Mouse (Mus musculus): Measurements from ENCODE around the gene Nav1. TPM values are rescaled to one million over a fixed set of nuclear protein-coding genes. Genes with fewer than 3 reads are reported as not detected.
A peak's percentile ranks its signal among the peaks of the same experiment; 100 is the strongest.

Gene Nav1
- total RNA-seq, 2 experiments from 2014 or later, result 55.4 to 68.4 TPM

- no peak for TF ChIP-seq CTCF (IDR thresholded peaks at IDR 0.05)
- intact Hi-C loops (cut with DNase I), result no loop called here
- no peak for DNase-seq (ENCODE audit: extremely low spot score in 1 of 2, low spot score in 2 of 2)
- Histone ChIP-seq H3K27ac (no peak overlapping the region), H3K4me3 (no peak overlapping the region)
These were observed 13.4 kb downstream of the Nav1 start for GRCm38 (mm10) chr1:135593560-135594278.

GRCm38 (mm10) chr1:135590776-135591175 is 16.3 kb downstream of the Nav1 start:
- no peak overlapping the region for H3K4me3 ChIP-seq
- no peak for DNase-seq (ENCODE audit: extremely low spot score in 1 of 2, low spot score in 2 of 2)
- TF ChIP-seq CTCF (IDR thresholded peaks at IDR 0.05), result no peak
- intact Hi-C loops (cut with DNase I), result no loop called here
- no peak overlapping the region for H3K27ac ChIP-seq

- no peak overlapping the region for H3K4me3 ChIP-seq
- intact Hi-C loops (cut with DNase I), result no loop called here
- no peak for TF ChIP-seq CTCF (IDR thresholded peaks at IDR 0.05)
- no peak overlapping the region for H3K27ac ChIP-seq
- DNase-seq (ENCODE audit: extremely low spot score in 1 of 2, low spot score in 2 of 2), result no peak
These were observed 18.1 kb downstream of the Nav1 start for GRCm38 (mm10) chr1:135588973-135589372.

DNA sequence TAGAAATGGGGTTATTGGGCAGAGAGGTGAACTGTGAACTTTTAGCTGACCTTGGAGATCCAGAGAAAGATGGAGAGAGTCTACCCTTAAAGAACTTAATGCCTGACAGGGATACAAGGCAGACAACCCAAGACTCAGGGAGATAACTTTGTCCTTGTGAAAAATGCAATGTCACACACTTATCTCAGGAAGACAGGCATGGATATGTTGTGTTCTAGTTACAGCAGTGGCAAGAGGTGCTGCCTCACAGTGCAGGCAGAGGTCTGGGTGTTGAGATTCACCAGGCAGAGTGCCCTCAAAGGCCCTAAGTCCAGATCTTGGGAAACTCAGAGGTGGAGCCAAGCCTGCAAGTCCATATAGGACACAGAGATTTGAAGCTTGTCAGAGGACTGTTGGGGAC is 20.2 kb downstream of the Nav1 start:
- intact Hi-C loops (cut with DNase I), result no loop called here
- no peak for TF ChIP-seq CTCF (IDR thresholded peaks at IDR 0.05)

GRCm38 (mm10) chr1:135585573-135585972 is 21.5 kb downstream of the Nav1 start:
- no peak; the same call in none of the 2 replicates for TF ChIP-seq CTCF (IDR thresholded peaks at IDR 0.05)
- Histone ChIP-seq H3K4me3 (peak overlapping the region; percentile 79), H3K27ac (peak overlapping the region; percentile 91)
- DNase-seq (ENCODE audit: extremely low spot score in 1 of 2, low spot score in 2 of 2), result peak; percentile 62 to 70
- intact Hi-C loops (cut with DNase I), result loop anchor here (1.0 kb wide), 2 partner anchors 41 to 85 kb away; no protein-coding TSS in a partner anchor

More for the DNA sequence above, 20.2 kb downstream of the Nav1 start:
- no peak for DNase-seq (ENCODE audit: extremely low spot score in 1 of 2, low spot score in 2 of 2)
- H3K27ac ChIP-seq, result no peak overlapping the region
- H3K4me3 ChIP-seq, result no peak overlapping the region

DNA sequence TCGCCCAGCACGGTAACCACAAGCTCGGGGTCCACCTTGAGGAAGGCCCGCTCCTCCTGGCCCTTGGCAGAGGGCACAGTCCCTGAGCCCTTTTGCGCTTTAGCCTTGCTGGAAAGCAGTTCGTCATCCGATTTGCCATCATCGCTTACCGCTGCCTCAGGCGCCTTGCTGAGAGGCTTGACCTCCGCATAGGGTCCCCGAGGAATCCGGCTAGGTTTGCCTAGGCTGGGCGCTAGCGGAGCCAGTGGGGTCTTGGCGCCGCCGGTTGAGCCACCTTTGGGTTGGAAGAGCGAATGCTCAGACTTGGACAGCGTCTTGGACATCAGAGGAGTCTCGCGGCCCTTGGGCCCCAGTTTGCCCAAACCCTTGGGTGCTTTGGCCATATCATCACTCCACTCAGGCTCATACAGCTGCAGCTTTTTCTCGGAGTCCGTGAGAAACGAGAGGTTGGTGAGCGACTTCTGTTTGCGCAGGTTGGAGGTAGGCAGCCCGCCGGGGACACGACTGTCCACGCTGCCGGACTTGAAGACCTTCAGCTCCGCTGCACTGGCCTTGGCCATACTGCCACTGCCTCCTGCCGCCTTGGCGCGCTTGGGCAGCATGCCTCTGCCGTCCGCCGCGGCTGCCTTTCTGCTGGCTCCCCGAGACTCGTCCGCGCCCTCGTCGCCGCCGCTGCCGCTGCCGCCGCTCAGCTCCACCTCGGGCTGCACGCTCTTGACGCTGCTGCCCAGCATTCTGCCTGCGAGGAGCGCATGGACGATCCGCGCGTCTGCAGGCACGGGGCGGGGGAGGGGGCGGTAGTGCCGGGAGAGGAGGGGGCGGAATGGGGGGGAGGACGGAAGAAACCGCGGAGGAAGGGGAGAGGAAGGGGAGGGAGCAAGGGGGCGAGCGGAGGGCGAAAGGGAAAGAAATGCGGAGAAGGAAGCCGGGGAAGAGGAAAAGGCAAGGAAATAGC is 22.2 kb downstream of the Nav1 start:
- no peak for TF ChIP-seq CTCF (IDR thresholded peaks at IDR 0.05)
- H3K4me3 ChIP-seq, result peak overlapping the region; percentile 79
- peak overlapping the region; percentile 91 for H3K27ac ChIP-seq
- DNase-seq (ENCODE audit: extremely low spot score in 1 of 2, low spot score in 2 of 2), result peak; percentile 63 to 73
- intact Hi-C loops (cut with DNase I), result loop anchor here (1.0 kb wide), 2 partner anchors 41 to 85 kb away; no protein-coding TSS in a partner anchor

DNA sequence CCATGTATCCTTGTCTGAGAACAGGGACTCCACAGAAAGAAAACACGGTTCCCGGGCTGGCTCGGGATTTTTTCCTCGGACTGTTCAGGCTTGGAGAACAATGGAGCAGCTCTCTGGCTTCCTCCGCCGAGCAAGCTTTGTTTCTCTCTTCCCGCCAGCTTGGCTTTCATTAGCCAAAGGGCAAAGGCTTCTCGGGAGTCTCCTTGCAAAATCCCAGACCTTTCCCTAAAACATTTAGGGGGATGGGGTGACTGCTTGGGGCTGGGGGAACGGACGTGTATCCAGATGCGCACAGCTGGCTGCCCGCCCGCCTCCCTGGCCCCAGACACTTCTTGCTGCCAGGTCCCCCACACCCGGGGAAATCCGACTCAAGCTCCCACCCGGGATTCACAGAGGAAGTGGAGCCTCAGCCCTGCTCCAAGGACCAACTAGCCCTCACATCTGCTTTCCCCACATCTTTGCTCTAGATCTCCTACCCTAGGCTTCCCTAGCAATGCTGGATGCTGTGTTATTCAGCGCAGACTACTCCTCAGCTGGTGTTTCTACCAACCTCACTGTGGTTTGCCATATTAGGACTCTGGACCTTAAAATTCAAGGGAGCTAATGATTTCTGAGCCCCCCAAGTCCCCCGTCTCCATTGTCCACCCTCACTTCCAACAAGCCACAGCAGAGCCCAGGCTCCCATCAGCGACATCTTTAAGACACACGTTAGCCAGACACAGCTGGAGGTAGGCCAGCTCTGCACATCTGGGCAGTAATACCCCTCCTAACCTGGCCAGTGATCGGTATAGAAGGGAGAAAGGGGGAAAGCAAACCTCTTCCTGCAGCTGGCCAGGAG is 23.2 kb downstream of the Nav1 start:
- peak overlapping the region; percentile 79 for H3K4me3 ChIP-seq
- no peak for TF ChIP-seq CTCF (IDR thresholded peaks at IDR 0.05)
- peak overlapping the region; percentile 91 for H3K27ac ChIP-seq
- intact Hi-C loops (cut with DNase I), result loop anchor here (2.0 kb wide), 1 partner anchor 19 kb away; no protein-coding TSS in a partner anchor
- DNase-seq (ENCODE audit: extremely low spot score in 1 of 2, low spot score in 2 of 2), result no peak

- Histone ChIP-seq H3K4me3 (peak overlapping the region; percentile 79), H3K27ac (peak overlapping the region; percentile 91)
- TF ChIP-seq CTCF (IDR thresholded peaks at IDR 0.05), result no peak
- intact Hi-C loops (cut with DNase I), result loop anchor here (2.0 kb wide), 1 partner anchor 18 kb away; no protein-coding TSS in a partner anchor
- DNase-seq (ENCODE audit: extremely low spot score in 1 of 2, low spot score in 2 of 2), result peak; percentile 66 to 72
These were observed 23.9 kb downstream of the Nav1 start for GRCm38 (mm10) chr1:135583081-135583677.

DNA sequence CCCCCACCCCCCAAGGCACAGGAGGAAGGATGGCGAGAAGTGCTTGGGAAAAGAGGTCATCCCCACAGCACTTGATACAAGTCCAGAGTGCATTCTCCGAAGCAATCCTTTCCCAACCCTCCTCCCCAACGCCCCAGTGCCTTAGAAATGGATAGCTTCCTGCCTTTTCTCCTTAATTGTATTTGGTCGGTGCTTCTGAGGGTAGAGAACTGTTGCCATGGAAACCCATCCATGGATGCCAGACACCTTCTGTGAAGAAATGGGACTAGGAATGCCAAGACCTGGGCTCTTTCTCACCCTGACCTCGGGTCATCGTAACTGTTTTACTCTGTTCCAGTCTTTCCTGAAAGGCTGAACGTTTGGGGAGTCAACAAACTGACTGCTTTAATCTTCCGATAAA is 26.1 kb downstream of the Nav1 start:
- DNase-seq (ENCODE audit: extremely low spot score in 1 of 2, low spot score in 2 of 2), result no peak
- peak overlapping the region; percentile 14; the same call in 1 of the 2 replicates for H3K4me3 ChIP-seq
- no peak for TF ChIP-seq CTCF (IDR thresholded peaks at IDR 0.05)
- intact Hi-C loops (cut with DNase I), result no loop called here
- H3K27ac ChIP-seq, result no peak overlapping the region

DNA sequence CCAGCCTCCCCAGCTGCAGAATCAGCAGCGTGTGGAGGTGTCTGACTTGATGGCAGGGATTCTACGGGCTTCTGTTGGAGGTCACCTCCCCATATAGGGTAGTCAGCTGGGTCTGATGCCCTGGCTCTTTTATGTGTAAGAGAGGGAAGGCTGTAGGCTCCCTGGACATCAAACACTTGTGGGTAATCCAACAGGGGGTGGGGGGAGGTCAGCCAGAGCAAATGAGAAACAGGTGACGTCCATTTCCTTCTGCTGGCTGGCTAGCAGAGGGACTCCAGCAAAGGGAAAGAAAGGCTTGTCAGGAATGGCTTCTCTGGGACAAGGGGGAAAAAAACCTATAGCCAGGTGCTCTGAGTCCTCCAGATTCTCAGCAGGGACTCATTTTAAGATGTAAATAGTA is 28.0 kb downstream of the Nav1 start:
- TF ChIP-seq CTCF (IDR thresholded peaks at IDR 0.05), result no peak
- DNase-seq (ENCODE audit: extremely low spot score in 1 of 2, low spot score in 2 of 2), result no peak
- H3K4me3 ChIP-seq, result no peak overlapping the region
- intact Hi-C loops (cut with DNase I), result no loop called here
- H3K27ac ChIP-seq, result no peak overlapping the region

DNA sequence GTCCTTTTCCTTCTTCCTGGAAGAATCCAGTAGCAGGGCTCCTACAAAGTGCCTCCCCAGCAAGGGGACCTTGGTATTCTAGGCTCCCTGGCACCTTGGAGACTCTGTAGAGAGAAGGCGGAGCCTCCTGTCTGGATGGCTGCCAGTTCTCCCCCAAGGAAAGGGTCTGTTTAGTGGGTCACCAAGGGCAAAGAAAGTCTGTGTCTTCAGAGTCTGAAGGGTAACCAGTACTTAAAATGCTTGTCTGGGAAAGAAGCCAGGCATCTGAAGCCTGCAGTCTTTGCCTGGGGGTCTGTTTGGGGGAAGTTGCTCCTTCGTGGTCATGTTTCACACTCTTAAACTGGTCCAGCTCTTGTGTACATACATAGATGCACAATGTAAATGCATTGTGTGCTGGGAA is 29.3 kb downstream of the Nav1 start:
- no peak for TF ChIP-seq CTCF (IDR thresholded peaks at IDR 0.05)
- Histone ChIP-seq H3K4me3 (no peak overlapping the region), H3K27ac (no peak overlapping the region)
- intact Hi-C loops (cut with DNase I), result no loop called here
- no peak for DNase-seq (ENCODE audit: extremely low spot score in 1 of 2, low spot score in 2 of 2)

Data from left cerebral cortex, adult 2 months (tissue).